Mouse (Mus musculus) thymus, postnatal 10 days (tissue): ENCODE data around the gene Rubcnl.

ENCODE experiments used
- DNase-seq, 2 experiments: peaks; one replicate each; pipeline ENCODE4 v3.0.0; 2021; ENCODE audit warnings: low spot score in 2 of 2

Rubcnl gene

GRCm38 (mm10) chr14:75015856-75016714 lies at the start of gene Rubcnl:
Gene Rubcnl, plus strand, starts transcription at chr14:75016027.
- peak; percentile 15 to 74 for DNase-seq

GRCm38 (mm10) chr14:74972216-74972615 lies 43.6 kb upstream of the Rubcnl start:
- DNase-seq: no peak

DNA sequence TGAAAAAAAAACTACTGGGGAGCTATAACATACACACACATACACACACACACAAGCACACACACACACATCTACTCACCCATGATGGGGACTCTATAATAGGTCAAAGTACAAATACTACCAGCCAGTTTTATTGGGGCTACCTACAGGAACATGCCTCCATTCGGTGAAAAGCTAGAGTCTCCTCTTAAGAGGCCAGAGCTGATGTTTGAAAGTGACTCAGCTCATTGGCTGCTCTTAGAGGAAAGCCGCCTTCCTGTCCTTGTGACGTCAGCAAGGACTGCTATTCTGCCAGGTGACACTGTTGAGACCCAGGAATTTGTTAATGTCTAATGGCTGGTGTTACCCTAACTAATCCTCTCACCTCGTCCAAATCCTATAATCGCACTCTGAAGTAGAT lies 43.1 kb upstream of the Rubcnl start:
- DNase-seq: no peak

- no peak for DNase-seq
Measured at GRCm38 (mm10) chr14:74974136-74974651, 41.6 kb upstream of the Rubcnl start.

DNA sequence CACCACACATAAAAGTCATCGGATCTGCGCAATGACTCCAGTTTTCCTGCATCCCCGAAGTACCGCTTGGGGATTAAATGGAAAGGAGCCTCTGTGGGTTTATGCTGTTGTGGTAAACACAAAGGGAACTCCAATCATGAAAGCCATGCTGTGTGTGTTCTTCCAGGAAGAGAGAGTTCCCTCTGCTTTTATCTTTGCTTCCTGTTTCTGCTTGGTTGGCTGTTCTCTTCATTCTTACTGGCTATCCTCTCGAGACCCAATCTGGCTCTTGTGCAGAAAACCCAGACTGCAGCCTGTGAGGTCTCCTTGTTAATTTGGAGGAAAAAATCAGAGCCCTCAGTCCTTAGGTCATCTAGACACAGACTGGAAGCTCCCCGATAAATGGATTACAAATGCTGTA lies 38.9 kb upstream of the Rubcnl start:
- DNase-seq: no peak

GRCm38 (mm10) chr14:74981016-74981415 lies 34.8 kb upstream of the Rubcnl start:
- no peak for DNase-seq

GRCm38 (mm10) chr14:74983079-74983478 lies 32.7 kb upstream of the Rubcnl start:
- no peak for DNase-seq

DNA sequence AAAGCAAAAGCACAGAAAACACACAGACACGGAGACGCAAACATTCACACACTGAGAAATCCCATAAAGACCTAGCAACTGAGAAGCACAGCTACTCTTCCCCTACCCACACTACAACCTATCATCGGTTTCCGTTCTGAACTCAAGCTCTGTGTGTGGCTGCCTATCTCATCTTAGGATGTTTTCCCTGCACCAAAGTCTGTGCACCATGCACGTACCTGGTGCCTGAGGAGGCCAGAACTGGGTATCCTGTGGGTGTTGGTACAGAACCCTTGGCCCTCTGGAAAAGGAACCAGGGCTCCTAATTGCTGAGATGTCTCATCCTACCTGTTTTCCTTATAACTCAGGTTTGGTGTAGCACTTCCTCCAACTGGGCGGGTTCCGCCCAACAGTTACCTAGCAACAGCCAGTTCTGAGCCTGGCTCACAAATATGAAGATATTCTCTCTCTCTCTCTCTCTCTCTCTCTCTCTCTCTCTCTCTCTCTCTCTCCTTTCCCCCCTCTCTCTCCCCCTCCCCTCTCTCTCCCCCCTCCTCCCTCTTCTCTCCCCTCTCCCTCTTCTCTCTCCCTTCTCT lies 30.9 kb upstream of the Rubcnl start:
- peak in 1 of 2 experiments; percentile 3 for DNase-seq

DNA sequence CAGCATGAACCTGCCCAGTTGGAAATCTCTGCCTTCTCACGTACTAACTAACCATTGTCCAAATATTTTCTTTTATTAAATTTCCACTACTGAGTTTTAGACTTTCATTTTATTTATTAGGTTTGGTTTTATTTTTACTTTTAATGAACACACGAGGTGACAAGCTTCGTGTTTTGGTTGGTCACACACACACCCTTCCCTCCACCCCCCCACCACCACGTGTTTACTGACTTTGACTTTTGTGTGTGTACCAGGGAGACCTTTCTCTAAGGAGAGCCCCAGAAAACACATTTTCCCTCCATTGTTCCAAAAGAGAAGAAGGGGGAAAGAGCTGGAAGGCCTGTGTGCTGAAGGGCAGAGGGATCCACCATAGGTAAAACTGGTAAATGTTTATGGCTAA lies 30.2 kb upstream of the Rubcnl start:
- DNase-seq: no peak

DNA sequence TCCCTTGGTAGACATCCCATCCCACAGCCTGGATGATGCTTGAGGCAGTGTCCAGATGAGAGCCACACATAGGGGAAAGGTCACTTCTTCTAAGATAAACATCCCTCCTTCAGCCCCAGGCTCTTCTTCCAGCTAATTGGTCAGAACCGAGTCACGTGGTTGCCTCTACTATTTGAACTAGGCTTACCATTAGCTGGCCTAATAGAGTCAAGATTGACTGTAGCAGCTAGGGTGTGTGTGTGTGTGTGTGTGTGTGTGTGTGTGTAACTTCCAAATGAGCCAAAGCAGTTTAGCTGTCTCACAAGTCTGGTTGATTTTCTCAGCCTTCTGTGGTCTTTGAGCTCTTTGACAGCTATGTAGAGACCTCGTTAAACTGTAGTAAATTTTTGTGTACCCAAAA lies 29.3 kb upstream of the Rubcnl start:
- no peak for DNase-seq

- no peak for DNase-seq
Measured at GRCm38 (mm10) chr14:74989322-74989721, 26.5 kb upstream of the Rubcnl start.

GRCm38 (mm10) chr14:74989909-74990308 lies 25.9 kb upstream of the Rubcnl start:
- DNase-seq: no peak

GRCm38 (mm10) chr14:74990504-74990903 lies 25.3 kb upstream of the Rubcnl start:
- DNase-seq: peak in 1 of 2 experiments; percentile 65

GRCm38 (mm10) chr14:74996556-74996955 lies 19.3 kb upstream of the Rubcnl start:
- no peak for DNase-seq

GRCm38 (mm10) chr14:74997041-74997440 lies 18.8 kb upstream of the Rubcnl start:
- DNase-seq: no peak

GRCm38 (mm10) chr14:75001364-75001763 lies 14.5 kb upstream of the Rubcnl start:
- no peak for DNase-seq

- DNase-seq: no peak
Measured at GRCm38 (mm10) chr14:75003356-75003755, 12.5 kb upstream of the Rubcnl start.

GRCm38 (mm10) chr14:75005478-75006199 lies 10.2 kb upstream of the Rubcnl start:
- no peak for DNase-seq

GRCm38 (mm10) chr14:75010346-75010745 lies 5.5 kb upstream of the Rubcnl start:
- no peak for DNase-seq

DNA sequence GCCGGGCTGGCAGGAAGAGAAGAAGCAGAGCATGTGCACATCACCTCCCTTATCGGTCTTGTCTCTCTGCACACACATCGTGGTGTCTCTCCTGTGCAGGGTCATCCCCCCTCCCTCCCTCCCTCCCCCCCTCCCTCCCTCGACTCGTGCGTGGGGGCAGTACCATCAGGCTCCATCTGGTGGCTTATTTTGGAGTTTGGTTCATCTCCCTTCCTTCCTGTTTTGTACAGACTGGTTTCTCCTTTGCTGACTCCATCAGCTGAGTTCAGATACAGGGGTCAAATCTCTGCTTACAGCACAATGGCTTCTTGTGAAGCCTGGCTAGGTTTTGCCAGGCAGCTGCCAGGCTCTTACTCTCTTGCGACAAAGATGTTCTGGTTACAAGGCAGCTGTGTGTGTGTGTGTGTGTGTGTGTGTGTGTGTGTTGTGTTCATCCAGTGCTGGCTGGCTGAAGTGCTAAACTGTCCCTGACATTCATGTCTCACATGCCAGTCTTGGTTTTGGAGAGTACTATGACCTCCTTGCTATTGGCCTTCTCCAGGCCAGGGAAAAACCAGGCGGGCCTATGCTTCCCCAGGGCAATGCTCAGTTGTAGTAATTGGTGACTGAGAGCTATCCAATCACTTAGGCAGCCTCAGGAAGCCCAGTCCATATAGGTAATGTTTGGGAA lies 4.7 kb upstream of the Rubcnl start:
- DNase-seq: no peak

GRCm38 (mm10) chr14:75016715-75017020 lies 841 bp downstream of the Rubcnl start:
- DNase-seq: no peak

- DNase-seq: no peak
Measured at GRCm38 (mm10) chr14:75017277-75017676, 1.4 kb downstream of the Rubcnl start.
